Mouse (Mus musculus) granulocyte monocyte progenitor cell, adult 5-6 weeks (primary cell): ENCODE results near the gene Syn3. TPM values are rescaled to one million over a fixed set of nuclear protein-coding genes. Genes with fewer than 3 reads are reported as not detected.
"Not testable (repeated sequence)": the region's sequence is repeated elsewhere in the genome, so short reads cannot be mapped to it uniquely, and the experiment has no call there.

Source experiments
- ATAC-seq: replicated peaks from 2 replicates; pipeline ENCODE4 v1.8.0; 2016; ENCODE audit warnings: mild to moderate bottlenecking, moderate TSS enrichment, inconsistent platforms; ENCODE audit not compliant: poor library complexity, severe bottlenecking
- total RNA-seq, 2 experiments: library from RNA; stranded (forward) in 1 of 2; stranded (reverse) in 1 of 2; fragments of 200-712, 200-1000 nt in 1 of 2; fragments of >200 nt in 1 of 2; fragmentation: Nextera tagmentation in 1 of 2; gene quantifications; 2 replicates each; pipeline ENCODE4 v1.2.3; 2014 to 2017

Gene Syn3
- total RNA-seq, 2 experiments from 2014 or later = 0.15 to 0.31 TPM

DNA sequence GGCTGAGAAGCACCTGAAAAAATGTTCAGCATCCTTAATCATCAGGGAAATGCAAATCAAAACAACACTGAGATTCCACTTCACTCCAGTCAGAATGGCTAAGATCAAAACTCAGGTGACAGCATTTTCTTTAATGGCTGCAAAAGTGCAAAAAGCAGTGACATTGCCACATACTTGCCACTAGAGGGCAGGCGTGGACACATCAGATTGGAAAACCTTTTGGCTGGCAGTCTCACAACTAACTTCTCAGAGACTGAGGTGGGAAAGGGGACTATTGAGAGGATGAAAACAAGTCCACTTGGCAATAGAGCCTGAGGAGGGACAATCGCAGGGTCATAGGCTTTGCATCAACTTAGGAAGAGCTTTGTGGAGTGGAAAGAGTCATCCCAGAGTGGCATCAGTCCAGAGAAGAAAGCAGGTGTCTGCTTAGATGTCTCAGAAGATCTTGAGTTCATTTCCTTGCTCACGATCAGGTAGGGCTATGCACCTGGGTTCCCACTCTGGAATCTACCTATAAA is 25.0 kb downstream of the Syn3 start:
- peak; percentile 34 for ATAC-seq

DNA sequence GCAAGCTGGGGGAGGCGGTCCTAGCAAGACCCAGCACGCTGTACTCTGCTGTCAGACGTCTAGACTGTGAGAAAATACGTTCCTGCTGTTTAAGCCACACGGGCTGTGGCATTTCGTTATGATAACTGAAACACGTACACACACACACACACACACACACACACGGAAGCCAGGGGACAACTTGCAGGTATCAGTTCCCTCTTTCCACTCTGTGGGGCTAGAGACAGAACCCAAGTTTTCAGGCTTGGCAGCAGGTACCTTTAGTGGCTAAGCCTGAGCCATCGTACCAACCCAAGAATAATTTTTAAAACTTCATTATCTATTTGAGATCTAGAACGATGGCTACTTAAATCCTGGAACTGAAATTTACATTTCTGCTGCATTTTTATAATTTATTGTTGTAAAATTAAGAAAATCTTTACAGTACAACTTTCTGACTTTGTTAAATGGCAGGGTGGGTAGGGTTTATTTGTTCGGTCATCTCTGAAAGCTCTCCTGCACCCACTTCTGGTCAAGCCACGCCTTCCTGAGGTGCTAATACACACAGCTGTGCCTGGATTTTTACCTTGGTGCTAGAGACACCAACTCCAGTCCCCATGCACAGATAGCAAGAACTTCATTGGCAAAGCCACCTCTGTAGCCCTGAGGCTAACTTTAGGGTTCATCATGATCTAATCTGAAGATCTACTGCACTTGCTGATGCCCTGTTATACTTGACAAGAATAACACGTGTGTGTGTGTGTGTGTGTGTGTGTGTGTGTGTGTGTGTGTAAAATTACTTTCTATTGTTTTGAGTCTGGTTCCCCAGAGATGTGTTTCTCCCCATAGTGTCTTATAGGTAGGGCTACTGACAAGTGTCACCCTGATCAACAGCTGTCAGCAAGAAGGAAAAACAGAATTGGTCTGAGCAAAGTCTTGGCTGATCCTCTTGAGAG is 29.8 kb downstream of the Syn3 start:
- peak; percentile 76 for ATAC-seq

DNA sequence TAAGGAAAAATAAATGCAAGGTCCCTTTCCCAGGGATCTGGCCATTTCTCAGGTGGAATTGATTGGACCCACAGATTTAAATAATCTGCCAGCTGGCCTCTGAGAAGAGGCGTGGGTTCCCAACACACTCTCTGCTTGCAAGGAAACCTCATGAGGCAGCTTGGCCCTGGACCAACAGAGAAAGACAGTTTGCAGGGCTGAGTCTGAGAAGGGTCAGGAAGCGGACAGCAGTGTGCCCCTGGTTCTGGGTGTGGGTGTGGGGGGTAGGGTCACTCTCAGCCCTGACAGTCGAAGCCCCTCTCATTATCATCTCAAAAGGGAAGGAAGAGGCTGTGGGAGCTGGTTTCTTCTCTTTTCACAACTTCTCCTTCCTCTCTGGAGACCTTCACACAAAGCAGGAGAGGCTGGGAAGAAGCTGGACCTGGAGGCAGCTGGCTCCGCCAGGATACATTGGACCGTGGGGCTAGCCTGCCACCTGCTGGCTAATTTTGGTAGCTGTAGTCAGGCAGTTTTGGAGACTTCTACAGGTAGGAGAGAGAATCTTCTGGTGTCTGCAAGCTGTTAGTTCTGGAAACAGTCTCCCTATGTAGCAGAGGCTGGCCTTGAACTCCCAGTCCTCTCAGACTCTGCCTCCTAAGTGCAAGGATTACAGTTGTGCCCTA is 35.0 kb downstream of the Syn3 start:
- peak; percentile 92 for ATAC-seq

DNA sequence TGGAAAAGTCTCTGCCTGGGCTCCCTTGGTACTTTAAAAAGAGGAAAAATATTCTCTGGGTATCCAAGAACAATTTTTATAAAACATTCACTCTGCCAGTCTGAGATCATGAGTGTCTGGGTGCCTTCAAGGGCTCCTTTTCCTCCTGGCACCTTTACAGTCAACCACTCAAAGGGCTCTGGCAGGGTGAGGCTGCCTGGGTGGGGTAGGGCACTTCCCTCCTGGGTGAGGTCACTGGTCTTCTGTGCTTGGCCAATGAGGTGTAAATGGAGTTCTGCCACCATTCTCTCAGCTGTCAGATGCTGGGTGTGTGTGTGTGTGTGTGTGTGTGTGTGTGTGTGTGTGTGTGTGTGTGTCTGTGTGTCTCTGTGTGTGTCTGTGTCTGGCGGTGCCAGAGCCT is 39.1 kb downstream of the Syn3 start:
- no peak for ATAC-seq

DNA sequence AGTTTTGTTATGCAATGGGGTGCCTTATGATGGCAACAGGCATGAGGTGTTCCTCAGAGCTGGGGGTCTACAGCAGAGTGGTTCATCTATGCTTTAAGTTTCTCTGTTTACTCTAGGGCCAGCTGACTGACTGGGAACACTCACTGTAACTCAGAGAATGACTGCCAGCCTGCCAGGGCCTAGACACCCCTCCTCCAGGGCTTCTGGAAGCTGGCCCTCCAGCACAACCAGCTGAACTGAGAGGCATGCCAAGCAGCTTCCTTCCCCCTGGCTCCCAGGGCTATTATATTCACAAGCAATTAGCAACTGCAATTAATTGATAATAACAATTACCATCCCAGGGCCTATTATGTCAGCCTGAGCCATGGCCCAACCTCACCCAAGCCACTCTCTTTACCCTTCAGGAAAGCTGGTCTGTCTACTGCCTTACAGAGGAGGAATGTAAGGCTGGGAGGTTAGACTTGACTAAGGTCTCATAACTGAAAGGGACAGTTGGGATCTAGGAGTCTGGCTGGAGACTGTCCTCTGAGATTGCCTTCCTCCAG is 41.0 kb downstream of the Syn3 start:
- no peak for ATAC-seq

DNA sequence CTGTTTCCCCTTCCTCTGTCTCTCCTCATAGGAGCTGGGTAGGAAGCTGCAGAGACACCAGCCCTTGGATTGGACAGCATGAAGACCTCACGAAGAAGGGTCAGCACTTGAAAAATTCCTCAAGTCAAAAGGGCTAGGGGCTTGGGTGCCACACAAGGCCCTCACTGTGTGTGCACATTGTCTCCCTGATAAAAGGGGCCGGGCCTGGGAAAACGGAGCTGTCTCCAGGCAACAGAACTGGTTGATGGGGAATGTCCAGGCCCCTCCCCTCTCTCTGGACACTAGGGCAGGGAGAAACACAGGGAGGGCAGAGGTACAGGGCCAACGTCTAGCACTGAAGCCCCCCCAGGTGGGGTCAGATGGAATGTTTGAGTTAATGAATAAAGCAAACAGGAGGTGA is 41.5 kb downstream of the Syn3 start:
- no peak for ATAC-seq

DNA sequence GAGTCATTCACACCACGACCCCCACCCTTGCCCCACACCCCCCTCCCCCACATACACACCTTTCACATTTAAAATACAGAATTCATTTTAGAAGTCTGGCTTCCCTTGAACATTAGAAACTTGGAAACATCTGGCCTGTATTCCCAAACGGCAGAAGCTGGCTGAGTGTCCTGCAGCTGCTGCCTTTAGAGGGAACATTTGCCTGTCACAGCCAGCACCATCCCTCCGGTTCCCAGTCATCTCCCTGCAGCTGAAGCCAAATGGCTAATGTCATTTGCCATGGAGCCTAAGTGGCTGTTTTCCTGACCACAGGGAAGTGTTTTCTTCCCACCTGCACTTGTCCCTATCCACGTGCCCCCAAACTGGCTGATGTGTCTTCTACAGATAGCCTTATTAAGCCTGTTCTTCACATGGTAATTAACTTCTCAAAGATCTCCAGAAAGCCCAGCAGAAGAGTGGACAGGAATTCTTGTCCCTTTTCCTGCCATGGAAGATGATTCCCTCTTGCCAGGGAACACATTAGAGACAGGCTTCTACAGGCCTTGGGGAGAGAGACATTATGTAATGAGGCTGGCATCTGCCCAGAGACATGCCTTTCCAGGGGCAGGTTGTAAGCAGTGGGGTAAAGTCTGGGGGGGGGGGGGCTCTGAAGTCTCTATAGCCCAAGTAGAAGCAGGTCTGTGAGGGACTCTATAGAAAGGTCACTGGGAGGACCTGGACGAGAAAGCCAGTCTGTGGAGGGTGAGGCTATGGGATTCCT is 43.2 kb downstream of the Syn3 start:
- no peak for ATAC-seq

DNA sequence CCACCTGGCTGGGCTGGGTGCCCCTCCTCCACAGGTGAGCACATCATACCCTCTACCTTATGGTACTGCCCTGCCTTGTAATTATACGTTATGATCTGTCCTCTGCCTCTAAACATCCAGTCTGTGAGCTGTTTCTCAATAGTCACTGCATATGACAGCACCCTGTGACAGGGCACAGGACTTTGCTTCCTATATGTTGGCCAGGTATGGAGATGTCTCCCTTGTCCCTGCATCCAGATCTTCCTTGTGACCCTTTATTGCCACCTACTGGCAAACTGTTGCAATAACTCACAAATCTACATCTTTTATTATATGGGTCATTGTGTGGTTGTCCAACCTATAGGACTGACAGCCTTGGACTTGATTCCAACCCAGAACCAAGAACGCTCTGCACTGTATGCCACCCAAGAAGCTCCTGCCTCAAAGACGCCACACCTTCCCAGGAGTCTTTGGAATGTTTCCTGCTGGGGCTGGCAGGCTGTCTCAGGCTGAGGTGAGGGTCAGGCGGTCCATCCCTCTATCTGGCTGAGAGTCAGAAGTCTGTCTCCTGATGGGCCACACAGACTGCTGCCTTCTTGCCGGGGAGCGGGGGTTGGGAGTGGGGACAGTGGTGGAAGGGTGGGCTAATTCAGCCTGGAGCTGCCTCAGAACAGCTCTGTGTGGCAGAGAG is 46.2 kb downstream of the Syn3 start:
- ATAC-seq = peak; percentile 91

DNA sequence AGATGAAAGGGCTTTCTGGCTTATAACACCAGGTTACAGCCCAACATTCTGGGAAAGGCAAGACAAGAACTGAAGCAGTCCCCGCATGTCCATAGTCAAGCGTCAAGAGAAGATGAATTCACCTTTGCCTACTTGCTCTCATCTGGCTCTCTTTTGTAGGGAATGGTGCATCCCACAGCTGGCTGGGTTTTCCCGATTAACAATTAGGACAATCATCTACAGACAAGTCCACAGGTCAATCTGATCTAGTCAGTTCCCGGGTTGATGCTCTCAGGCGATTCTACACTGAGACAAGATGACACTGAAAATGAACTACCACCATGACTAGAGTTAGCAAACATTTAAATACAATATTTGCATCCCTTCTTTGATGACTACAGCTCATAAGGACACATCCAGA is 47.4 kb downstream of the Syn3 start:
- ATAC-seq = no peak

DNA sequence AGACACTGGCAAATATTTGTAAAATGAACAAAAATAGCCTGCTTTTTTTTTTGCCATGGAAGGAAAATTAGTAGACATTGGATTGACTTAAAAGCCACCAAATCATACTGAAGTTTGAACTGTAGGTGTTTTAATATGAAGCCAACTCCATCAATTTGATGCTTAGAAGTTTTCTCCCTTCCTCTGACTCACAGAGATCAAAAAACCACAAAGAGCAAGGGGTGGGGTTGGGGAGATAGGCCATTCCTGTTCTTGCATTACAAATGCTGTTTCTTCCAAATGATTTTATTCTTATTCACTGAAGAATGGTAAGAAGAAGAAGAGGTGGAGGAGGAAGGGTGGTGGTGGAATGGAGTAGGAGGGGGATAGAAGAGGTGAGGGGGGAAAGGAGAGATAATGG is 52.0 kb downstream of the Syn3 start:
- no peak for ATAC-seq

DNA sequence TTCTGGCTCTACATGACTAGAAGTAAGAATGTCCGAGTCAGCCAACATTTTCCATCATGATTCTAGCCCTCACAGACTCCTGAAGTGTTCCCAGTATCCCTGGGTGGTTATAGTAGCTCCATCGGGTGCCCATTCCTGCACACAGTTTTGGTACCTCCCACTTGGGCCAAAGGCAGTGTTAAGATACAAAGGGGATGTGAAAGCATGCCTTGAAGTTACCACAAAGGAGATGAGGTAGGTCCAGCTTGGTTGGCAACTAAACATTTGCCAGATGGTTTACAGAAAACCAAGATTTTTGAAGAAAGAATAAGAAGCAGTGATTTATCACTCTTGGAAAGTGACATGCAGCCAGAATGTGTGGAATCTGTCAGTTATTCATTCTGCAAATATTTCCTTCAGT is 53.5 kb downstream of the Syn3 start:
- ATAC-seq = peak; percentile 42; the same call in 1 of the 2 replicates

DNA sequence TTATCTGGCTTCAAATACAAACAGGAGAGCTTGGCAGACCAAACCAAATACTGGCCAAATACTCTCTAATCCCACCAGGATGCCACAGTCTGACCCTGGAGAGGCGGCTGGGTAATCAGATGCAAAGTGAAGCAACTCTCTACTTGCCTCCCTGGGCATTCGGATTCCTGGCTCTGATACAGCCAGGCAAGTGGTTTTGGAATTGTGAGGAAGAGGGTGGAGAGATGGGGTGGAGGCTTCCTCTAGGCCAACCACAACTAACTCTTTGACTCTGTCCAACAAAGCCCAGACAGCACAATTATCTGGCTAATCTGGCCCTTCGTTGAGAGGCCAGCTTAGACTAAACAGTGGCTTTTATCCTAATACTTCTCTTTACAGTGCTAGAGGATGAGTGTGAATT is 54.0 kb downstream of the Syn3 start:
- ATAC-seq = no peak

DNA sequence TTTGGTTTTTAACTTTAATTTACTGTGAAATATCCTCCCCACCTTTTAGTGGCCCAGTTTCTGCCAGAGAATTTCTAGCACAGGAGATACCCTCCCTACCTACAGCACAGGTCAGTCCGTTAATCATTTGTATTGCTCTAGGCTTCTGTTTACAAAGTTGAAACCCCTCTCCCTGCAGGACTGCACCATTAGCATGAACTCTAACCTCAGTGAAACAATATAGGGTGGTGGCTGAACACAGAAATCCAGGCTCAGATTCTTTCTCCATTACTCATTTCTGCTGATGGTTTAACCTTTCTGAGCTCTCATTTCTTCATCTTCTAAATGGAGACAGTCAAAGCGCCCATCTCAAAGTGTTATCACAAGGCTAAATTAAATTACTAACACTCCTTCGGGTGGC is 56.9 kb downstream of the Syn3 start:
- ATAC-seq = no peak

DNA sequence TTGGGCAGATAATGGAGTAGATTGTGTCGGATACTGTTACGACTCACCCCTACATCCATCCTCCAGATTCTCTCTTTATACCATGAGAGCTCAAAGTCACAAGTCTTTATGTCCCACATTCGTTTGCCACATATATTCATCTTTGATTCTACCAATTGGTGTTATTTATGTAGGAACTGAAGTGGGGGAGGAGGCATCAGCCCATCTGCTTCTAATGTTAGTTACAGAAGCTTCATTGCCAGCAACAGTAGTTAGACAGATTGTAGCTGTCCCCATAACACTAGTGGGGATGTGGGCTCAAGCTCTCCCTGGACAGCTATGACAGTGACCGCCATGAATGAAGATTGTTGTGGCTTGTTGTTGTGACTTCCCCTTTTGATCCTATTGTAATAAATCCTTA is 59.1 kb downstream of the Syn3 start:
- no peak for ATAC-seq

DNA sequence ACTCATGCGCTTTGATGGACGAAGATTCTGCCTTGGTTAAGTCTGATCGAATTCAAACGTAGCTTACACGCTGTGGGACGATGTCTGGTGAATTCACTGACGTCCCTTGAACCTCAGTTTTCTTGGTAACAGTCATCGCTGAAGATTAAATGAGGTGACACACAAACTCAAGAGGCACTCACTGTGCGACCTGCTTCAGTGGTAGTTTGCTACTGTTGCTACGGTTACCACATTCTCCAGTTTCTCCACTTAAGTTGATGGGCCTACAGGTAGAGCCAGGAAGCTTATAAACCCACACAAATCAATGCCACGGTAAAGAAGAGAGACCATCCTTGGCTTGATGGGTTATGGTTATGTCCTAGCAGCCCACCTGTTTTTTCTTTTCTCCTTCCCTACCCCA is 61.4 kb downstream of the Syn3 start:
- ATAC-seq = no peak

DNA sequence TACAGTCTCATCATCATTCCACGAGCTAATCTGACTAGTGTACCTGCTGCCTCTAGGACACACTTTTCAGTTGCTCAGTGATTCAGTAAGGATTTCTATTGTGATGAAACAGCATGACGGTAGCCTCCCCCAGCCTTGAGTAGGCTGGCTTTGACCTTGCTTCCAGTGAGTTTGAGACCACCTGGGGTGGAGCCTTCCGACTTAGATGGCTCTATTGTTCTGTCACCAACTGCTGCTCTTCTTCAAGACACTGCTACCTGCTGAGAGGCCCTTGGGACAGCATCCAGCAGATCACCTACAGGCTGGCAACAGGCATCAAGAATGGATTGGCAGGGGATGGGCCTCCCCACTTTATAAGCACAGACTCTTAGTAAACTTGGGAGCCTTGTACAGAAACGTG is 63.7 kb downstream of the Syn3 start:
- ATAC-seq = not testable (repeated sequence)

DNA sequence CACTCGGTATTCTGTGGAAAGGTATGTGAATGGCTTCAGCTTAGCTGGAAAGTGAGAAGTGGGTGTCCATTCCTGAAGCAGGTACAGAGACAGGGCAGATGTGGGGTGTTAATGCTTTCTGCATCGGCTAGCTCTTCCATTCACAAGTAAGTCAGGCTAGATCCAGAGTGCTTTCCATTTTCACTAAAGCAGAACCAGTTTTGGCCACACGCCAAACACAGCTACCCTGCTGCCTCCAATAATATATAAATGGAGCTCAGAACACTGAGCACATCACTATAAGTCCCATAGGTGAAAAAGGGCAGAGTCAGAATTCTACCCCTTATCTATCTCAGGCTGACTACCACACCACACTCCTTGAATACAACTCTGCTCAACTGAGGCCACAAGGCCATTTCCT is 69.0 kb downstream of the Syn3 start:
- no peak for ATAC-seq

DNA sequence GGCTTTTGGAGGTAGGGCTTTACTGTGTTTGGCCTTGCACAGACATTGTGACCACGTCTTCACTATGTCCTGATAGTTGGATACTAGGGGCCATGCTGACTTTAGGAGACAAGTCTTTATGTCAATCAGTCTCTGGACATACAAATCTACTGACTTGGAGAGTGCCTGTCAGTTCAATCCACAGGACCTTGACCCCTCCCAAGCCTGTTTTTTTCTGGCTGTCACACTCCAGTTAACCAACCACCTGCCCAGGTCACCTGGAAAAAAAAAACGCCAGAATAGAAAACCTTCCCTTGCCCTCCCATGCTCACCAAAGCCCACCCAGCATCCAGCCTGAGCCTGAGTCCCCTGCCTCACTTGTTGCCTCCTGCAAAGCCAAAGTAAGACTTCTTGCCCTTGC is 70.7 kb downstream of the Syn3 start:
- no peak for ATAC-seq

DNA sequence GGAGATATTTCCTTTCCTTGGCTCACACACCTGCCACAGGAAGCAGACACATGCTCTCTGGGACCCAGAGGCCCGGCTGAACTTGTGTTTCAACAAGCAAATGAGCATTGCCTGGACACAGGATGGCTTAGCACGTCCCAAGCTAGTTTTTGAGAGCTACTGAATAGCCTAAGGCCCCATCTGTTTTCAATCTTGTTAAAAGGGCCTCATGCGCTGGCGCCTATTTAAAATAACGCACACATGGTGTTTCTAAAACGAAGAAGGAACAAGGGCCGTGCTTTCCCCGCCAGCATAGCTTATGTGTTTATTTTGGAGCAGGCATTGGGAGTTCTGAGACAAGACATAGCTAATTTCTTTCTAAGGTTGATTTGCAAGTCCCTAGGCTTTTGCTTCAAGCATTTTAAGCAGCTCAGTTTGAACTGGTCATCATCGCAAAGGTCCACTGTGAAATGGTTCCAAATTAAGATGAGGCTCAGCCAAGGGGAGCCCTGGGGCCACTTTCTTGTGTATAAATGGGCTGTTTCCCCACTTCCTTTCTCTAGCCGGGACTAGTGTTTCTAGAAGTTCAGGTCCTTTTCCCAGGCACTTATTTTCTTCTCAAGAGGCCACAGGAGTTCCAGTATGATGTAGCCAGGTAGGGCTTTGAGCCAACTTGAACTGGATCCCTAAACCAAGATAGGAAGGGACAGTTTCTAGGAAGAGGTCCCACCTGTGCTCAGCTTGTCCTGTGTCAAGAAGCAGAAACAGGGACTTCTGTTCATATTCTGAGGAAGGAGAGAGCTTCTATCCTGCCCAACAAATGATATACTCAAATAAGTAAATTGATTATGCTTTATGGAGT is 72.8 kb downstream of the Syn3 start:
- no peak for ATAC-seq
